Mouse (Mus musculus): Measurements from ENCODE around the gene Hmgb1. TPM values are rescaled to one million over a fixed set of nuclear protein-coding genes. Genes with fewer than 3 reads are reported as not detected.

The Hmgb1 gene
- total and polyA plus RNA-seq, 3 experiments: 227 to 899 (median 288) TPM

DNA sequence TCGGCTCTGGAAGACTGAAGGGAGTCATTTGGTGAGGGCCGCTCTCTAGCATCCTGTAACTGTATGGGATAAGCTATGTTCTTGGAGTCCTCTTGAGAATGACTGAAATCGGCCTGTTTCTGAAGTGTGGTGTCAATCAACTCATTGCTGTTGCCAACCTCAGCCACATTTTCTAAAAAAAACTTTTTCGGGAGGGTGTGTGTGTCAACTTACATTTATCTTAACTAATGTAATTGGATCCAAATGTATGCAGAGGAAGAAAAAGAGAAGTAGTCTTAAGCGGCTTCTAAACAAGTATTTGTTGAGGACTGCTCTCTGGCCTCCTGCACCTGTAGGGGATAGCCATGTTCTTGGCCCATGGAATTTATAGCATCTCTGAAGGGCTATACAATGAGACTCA lies 6.2 kb downstream of the Hmgb1 start:
- no peaks in the 10 kb centered on the region for H3K9me3 ChIP-seq (replicated peaks; ENCODE audit: low read length)
- in situ Hi-C loops (cut with MboI; ENCODE audit: low pct_ligation_motif_present, low pct_unique_long_range_greater_than_20kb, low sequenced_read_pairs) (no loop called here), dilution Hi-C loops (cut with MboI; ENCODE audit: extremely low pct_ligation_motif_present, extremely low pct_unique_long_range_greater_than_20kb, low sequenced_read_pairs) (no loop called here)
- H3K27me3 ChIP-seq (replicated peaks): no peaks in the 10 kb centered on the region
- H3K79me2 ChIP-seq (replicated peaks; ENCODE audit: control insufficient read depth, extremely low read depth, insufficient read depth, poor library complexity, severe bottlenecking): peaks cover 3% of the 10 kb centered on the region; the same call in 1 of the 2 replicates
- H3K4me1 ChIP-seq (ENCODE audit: control insufficient read depth in 1 of 2, insufficient read depth in 2 of 2): peaks cover 2 to 14% of the 10 kb centered on the region in 2 experiments; a peak in 3 of 4 replicates
- H3K36me3 ChIP-seq (replicated peaks in 1 of 2; ENCODE audit: control insufficient read depth in 1 of 2, insufficient read depth in 1 of 2, low read length in 1 of 2): peaks cover 4 to 8% of the 10 kb centered on the region in 2 experiments
- no peak overlapping the region for H3K27ac ChIP-seq (ENCODE audit: insufficient read depth, low read depth)
- no peak for TF ChIP-seq MAX (IDR thresholded peaks at IDR 0.05; ENCODE audit: low read length)
- TF ChIP-seq SMC3 (IDR thresholded peaks at IDR 0.05; ENCODE audit: low read depth, low read length): no peak
- no peak for TF ChIP-seq ZNF384 (IDR thresholded peaks at IDR 0.05; ENCODE audit: low read depth, low read length)
- TF ChIP-seq CHD2 (IDR thresholded peaks at IDR 0.05; ENCODE audit: low read length): no peak
- TF ChIP-seq CTCF (conservative IDR thresholded peaks at IDR 0.05 in 1 of 2, IDR thresholded peaks at IDR 0.05 in 1 of 2; ENCODE audit: low read depth in 2 of 2, low read length in 2 of 2): no peak
- TF ChIP-seq BHLHE40 (IDR thresholded peaks at IDR 0.05; ENCODE audit: low read depth, low read length): no peak
- no peak for TF ChIP-seq NRF1 (IDR thresholded peaks at IDR 0.05; ENCODE audit: low read depth, low read length)
- TF ChIP-seq MAFK (IDR thresholded peaks at IDR 0.05; ENCODE audit: insufficient replicate concordance, low read length): no peak
- TF ChIP-seq POLR2AphosphoS2 (IDR thresholded peaks at IDR 0.05; ENCODE audit: low read depth, low read length): no peak
- no peak for TF ChIP-seq USF1 (IDR thresholded peaks at IDR 0.05; ENCODE audit: low read depth, low read length)
- no peak for TF ChIP-seq ZC3H11A (IDR thresholded peaks at IDR 0.05; ENCODE audit: low read depth, low read length)
- TF ChIP-seq CHD1 (IDR thresholded peaks at IDR 0.05; ENCODE audit: low read depth, low read length): no peak
- no peak for TF ChIP-seq GABPA (IDR thresholded peaks at IDR 0.05; ENCODE audit: insufficient replicate concordance, low read depth, low read length)
- TF ChIP-seq EP300 (IDR thresholded peaks at IDR 0.05; ENCODE audit: low read length): no peak
- no peak for TF ChIP-seq TCF12 (IDR thresholded peaks at IDR 0.05; ENCODE audit: low read depth, low read length)
- TF ChIP-seq MXI1 (IDR thresholded peaks at IDR 0.05; ENCODE audit: low read depth, low read length): no peak
- no peak for TF ChIP-seq RAD21 (IDR thresholded peaks at IDR 0.05; ENCODE audit: low read depth, low read length)
- TF ChIP-seq MEF2A (IDR thresholded peaks at IDR 0.05; ENCODE audit: borderline replicate concordance, low read depth, low read length): no peak
- no peak for DNase-seq (ENCODE audit: extremely low read depth)
- no peak overlapping the region for H3K4me2 ChIP-seq (ENCODE audit: insufficient read depth, low read depth, poor library complexity, severe bottlenecking)
- no peak overlapping the region for H3K4me3 ChIP-seq (replicated peaks in 1 of 3; ENCODE audit: low read depth in 2 of 3, low read length in 2 of 3, poor library complexity in 1 of 3)
- no peak overlapping the region for H3K9ac ChIP-seq (ENCODE audit: insufficient read depth, low read depth)

DNA sequence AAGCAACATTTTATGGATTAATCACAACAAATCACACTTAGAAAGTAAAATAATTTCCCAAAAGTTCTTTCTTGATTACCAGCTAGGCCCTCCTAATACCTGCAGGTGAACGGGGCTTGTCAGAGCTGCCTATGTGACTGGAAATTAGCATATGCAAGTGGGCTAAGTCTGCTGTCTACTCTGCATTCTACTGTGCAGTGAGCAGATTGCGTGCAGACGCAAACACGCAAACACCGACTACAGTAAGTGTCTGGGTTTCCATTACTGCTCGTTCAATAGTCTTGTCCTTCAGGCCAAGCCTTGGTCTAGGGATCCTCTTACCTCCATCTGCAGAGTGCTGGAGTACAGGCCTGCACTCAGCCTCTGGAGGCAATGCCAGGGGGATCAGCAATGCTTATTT lies 8.6 kb downstream of the Hmgb1 start:
- DNase-seq (ENCODE audit: extremely low read depth): no peak
- no peaks in the 10 kb centered on the region for H3K27me3 ChIP-seq (replicated peaks)
- H3K9me3 ChIP-seq (replicated peaks; ENCODE audit: low read length): no peaks in the 10 kb centered on the region
- peaks cover 0 to 2% of the 10 kb centered on the region in 2 experiments; a peak in 1 of 4 replicates for H3K4me1 ChIP-seq (ENCODE audit: control insufficient read depth in 1 of 2, insufficient read depth in 2 of 2)
- no peak overlapping the region for H3K4me2 ChIP-seq (ENCODE audit: insufficient read depth, low read depth, poor library complexity, severe bottlenecking)
- no peak overlapping the region for H3K4me3 ChIP-seq (replicated peaks in 1 of 3; ENCODE audit: low read depth in 2 of 3, low read length in 2 of 3, poor library complexity in 1 of 3)
- H3K36me3 ChIP-seq (replicated peaks in 1 of 2; ENCODE audit: control insufficient read depth in 1 of 2, insufficient read depth in 1 of 2, low read length in 1 of 2): peaks cover 4 to 8% of the 10 kb centered on the region in 2 experiments
- in situ Hi-C loops (cut with MboI; ENCODE audit: low pct_ligation_motif_present, low pct_unique_long_range_greater_than_20kb, low sequenced_read_pairs) (no loop called here), dilution Hi-C loops (cut with MboI; ENCODE audit: extremely low pct_ligation_motif_present, extremely low pct_unique_long_range_greater_than_20kb, low sequenced_read_pairs) (no loop called here)
- no peaks in the 10 kb centered on the region; the same call in 1 of the 2 replicates for H3K79me2 ChIP-seq (replicated peaks; ENCODE audit: control insufficient read depth, extremely low read depth, insufficient read depth, poor library complexity, severe bottlenecking)
- H3K9ac ChIP-seq (ENCODE audit: insufficient read depth, low read depth): no peak overlapping the region
- no peak overlapping the region for H3K27ac ChIP-seq (ENCODE audit: insufficient read depth, low read depth)
- TF ChIP-seq ETS1 (conservative IDR thresholded peaks at IDR 0.05; ENCODE audit: low read depth, low read length): no peak
- no peak for TF ChIP-seq MYC (IDR thresholded peaks at IDR 0.05; ENCODE audit: low read depth, low read length)
- TF ChIP-seq NRF1 (IDR thresholded peaks at IDR 0.05; ENCODE audit: low read depth, low read length): no peak
- TF ChIP-seq HCFC1 (IDR thresholded peaks at IDR 0.05; ENCODE audit: low read depth, low read length): no peak

Data from CH12.LX (cell line).